Mouse (Mus musculus) cerebellum, adult (tissue): ENCODE data around the gene Ankrd37.

Experiments
- ATAC-seq: cut with Nextera tagmentation; 2 replicates; pipeline ENCODE4 v1.9.2; 2017; ENCODE audit warnings: mild to moderate bottlenecking, moderate library complexity, mixed read lengths; ENCODE audit not compliant: insufficient number of reproducible peaks, low FRiP score, low TSS enrichment

Ankrd37 gene

DNA sequence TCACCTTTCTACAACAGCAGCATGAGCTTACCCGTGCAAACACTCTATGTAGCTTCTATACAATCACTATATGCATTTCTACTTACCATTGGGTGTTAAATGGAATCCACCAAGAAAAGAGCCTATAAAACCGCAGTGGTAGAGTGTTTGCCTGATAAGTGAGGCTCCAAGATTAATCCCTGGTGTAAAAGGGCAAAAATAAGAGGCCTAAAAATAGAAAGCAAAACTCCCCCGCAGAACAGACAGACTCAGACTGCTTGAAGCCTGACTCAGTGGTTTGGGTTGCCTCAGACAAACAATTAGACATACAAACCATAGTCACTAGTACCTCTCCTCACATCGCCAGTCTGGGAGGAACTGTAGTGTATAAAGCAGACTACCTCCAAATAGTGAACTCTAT lies at the start of gene Ankrd37:
TSS of gene Ankrd37 (minus strand) at position 112 of the 400 bp plus-strand sequence.
- no peak for ATAC-seq

DNA sequence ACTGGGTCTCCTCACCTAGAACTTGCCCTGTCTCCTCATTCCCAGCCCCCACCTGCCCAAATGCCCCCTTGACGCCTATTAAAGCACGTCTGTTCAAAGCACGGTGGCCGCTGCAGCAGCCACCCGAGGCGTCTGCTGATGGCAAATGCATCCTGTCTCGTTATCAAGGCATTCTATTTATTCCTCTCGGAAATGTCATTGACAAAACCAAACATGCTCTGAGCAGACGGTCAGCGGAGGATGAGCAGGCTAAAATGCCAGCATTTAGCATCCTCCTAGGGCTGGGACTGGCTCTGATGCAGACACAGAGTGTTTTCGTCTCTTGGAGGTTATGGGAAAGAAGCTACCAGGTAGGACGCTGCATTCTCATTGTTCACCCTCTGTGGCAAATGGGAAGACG lies 34.8 kb upstream of the Ankrd37 start:
- ATAC-seq: no peak

DNA sequence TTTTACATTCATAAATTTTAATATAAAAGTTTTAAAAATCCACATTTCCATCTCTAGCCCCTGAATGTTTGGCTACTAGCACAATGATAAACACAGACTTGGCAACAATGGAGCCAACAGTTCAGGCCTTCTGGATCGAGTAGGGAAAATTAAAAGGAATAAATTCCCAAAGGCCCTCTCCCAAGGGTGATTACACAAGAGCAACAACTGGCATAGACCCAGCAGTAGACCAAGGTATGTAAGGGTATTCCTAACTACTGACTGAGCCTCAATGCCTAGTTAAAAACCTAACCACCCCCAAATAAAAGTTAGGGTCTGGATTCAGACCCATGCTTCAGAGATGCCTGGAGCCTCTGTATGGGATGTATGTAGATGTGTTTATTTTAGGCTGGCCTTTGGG lies 34.2 kb upstream of the Ankrd37 start:
- ATAC-seq: no peak

DNA sequence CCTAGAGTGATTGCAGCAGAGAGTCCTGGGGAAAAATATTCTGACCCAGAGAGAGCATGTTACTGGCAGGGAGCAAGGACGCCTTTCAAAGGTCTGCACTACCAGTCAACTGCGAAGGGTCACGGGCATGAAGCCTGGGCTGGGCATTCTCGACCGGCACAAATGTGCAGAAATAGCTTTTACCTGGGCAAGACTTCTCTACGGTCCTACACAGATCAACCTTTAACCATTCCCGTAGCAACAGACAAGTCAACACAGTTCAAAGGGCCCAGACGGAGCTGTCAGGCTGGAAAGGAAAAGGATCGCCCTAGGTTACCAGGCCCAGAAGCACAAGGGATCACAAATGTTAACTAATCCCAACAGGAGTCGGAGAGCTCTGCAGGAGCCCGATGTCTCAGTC lies 30.7 kb upstream of the Ankrd37 start:
- no peak for ATAC-seq

DNA sequence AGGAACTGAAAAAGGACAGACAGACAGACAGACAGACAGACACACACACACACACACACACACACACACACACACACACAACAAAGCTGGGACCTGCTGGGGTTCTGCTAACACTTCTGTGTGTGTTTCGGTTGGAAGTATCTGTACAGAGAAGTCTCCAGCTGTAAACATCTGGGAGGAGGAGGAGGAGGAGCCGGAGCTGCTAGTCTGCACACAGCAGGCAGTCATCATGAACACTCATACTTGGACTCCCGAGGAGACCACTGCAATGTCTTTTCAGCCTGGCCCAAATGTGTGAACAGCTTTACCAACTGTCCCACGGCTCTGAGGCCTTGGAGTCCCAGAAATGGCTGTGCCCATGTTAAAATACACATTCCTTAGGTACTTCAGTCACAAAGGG lies 18.9 kb upstream of the Ankrd37 start:
- no peak for ATAC-seq

DNA sequence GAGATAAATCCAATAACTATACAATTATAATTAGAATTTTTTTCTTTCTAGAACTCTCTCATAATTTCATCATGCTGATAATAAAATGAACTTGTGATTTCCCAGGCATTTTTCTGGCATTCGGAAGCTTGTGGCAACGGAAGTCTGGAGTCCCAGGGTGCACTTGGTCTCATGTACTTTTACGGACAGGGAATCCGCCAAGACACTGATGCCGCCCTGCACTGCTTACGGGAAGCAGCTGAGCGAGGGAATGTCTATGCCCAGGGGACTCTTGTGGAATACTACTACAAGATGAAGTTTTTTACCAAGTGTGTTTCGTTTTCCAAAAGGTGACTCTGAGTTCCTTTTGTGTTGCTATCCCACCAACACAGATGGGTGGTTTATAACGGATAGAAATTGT lies 17.3 kb upstream of the Ankrd37 start:
- ATAC-seq: no peak

DNA sequence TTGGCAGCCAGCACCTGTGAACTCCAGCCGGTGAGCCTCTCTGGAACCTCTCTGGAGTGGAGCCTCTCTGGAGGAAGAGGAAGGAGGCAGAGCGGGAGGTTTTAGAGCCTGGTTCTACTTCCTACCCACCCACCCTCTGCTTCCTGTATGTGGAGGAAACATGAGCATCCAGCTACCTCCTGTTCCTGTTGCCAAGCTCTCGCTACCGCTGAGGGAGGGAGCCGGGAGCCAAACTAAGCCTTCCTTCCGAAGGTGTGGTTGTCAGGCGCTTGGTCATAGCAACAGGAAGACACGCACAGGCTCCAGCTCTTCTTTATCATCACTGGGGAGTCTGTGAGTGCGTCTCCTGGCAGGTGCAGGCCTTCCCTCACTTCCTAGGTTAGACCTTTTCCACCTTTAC lies 16.7 kb upstream of the Ankrd37 start:
- no peak for ATAC-seq

DNA sequence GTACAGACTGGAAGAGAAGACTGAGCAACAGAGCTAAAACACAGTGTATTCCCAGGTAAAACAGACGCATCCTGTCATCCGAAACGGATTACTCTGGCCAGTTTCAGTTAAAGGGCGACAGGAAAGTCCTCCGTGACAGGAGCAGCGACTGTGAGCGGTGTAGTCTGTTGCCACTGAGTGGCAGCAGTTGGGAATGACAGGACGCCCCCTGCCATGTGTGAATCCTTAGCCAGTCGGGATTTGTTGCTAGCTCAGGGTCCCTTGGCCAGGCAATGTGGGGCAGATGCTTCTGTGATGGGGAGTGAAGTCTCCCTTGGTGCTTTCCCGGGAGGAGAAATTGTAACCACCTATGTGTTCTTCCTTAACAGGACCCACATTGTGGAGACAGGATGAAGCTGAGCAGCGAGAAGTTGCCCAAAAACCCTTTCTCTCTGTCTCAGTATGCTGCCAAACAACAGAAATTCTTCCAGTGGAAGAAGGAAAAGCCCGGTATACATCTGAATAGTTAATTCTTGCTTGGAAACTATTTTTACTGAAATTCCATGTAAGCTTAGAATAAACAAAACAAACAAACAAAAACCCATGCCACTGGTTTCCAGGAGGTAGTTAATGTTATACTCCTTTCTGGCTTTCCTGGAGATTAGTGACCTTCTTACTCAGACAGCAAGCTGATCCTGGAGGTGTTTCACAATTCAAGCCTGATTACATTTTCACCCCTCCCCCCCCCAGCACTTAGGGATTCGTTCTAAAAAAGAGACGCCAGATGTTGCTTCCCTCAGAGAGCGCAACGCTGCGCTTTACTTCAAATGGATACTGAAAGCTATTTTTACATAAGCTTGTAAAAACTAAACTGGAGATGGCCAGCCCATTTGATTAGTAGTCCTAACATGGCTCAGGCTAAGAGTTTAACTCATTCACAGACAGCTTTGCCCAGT lies 5.5 kb upstream of the Ankrd37 start:
- ATAC-seq: peak; percentile 88

DNA sequence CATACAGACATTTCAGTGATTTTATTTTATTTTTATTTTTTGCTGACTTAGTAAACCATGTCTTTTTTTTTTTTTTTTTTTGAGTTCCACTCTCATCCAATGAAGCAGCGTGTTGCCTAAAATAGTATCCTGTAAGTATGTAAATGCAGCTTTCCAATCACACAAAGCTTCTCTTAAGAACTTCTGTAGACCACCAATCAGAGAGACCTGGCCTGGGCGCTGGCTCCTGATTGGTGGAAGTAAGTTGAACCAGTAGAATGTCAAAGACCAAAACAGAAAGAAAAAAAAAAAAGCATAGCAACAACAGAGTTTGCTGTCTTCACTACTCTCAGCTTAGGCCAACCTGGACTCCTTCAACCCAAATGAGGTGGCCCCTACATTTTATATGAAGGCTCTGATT lies 4.8 kb upstream of the Ankrd37 start:
- 0 out of 2 replicates have a peak, but pooled peaks have one; percentile 20 for ATAC-seq

DNA sequence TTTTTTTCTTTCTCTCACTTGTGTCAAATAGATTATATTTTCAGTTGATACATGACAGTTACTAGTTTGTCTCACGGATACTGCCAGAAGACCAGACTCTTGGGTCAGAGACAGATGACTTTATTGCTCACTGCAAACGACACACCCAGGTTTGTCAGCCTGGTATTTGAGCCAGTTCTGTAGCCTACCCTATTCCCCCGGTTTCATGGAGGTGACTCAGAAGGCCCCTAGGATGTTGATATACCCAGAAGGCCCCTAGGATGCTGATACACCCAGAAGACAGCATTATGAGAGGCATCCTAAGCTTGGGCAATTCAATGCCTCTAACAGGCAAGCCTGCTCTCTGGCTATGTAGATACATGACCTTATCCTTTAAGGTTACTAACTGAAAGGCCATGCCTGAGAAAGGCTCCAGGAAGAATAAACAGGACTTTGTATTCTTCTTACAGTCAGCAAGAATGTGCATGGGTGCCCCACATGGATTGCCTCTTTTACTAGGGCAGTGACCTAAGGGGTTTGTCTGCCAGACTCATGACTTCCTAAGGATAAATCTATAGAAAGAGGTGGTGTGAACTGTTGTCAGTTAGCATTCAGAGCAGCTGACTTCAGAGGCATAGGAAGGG lies 1.7 kb upstream of the Ankrd37 start:
- ATAC-seq: no peak

DNA sequence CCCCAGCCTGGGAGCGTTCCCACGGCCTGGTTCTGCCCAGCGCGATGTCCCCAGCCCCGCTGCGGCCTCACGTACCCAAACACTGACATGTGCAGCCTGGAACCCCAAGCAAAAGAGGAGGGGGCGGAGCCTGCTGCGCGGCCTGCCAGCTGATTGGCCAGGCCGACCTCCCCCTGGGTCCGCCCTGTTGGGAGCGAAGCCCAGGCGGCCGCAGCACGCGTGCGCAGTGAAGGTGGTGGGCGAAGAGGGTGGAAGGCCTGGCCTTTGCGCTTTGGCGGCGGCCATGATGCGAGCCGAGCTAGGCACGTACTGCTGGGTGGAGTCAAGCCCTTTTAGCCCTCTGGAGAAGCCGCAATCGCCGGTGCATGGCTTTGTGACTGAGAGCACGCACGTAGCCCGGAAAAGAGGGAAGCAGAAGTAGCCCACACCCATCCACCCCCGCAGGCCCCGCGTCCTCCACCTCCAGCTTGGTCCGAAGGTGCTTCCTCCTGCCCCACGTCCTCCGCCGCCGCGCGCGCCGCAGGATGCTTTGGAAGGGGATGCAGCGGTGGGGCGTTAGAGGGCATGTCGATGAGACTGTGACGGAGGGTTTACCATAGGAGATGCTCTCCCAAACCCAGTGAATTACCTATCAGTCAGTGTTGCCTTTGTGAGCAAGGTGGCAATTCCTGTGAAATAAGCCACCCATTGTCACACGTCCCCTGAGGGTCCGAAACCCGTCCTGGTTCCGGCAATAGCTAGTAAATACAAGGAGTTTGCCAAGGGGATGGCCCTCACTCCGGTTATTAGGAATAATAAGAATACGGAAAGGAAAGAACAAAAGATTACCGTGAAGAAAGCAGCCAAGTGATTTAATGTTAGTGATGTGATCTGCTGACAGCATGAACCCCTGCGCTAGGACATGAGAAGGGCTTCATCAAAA lies 5.5 kb downstream of the Ankrd37 start:
- peak; percentile 94 for ATAC-seq

DNA sequence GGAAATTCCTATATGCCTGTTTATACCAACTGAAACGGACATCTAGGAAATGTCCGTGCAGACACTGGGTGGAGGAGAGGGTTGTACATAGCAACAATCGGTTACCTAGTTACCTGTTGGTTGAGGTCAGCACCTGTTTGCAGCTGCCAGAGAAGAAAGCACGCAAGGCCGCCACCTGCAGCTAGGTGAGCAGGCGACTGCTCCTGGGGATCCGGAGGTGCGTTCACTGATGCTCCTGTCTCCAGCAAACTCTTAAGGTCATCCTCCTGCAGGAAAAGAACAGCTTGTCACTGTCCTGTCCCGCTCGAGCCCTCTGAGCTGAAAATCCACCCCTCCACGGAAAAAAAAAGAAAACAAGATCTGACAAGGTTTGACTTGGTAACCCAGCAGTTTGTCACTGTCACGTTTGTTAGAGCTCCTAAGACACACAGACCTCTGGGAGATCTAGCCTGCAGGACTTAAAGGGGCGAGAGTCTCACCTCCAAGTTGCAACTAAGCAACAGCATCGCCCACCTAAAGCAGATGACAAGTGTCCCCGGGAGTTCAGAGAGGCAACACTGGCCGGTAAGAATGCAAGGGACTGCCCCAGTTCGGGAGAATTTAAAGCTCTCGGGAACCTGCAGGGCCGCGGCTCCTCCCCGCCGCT lies 6.2 kb downstream of the Ankrd37 start, which contains the start of gene Lrp2bp:
TSS of gene Lrp2bp (plus strand) at position 166 of the 646 bp plus-strand sequence.
- ATAC-seq: peak; percentile 29

DNA sequence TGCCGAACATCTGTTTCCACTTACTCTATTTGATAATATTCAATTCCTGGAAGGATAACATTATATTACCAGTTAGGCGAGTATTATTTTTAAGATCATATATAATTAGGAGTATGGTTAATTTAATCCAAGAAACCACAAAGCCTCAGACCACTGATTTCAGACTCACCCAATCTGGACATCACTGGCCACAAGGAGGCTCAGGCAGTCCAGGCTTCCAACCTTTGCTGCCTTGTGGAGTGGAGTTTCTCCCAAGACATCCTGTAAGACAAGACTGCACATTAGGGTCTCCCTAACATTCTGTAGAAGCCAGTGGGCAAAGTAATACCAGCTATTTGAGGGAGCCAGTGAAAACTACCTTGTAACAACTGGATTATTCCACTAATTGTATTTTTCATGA lies 7.3 kb downstream of the Ankrd37 start:
- ATAC-seq: no peak

DNA sequence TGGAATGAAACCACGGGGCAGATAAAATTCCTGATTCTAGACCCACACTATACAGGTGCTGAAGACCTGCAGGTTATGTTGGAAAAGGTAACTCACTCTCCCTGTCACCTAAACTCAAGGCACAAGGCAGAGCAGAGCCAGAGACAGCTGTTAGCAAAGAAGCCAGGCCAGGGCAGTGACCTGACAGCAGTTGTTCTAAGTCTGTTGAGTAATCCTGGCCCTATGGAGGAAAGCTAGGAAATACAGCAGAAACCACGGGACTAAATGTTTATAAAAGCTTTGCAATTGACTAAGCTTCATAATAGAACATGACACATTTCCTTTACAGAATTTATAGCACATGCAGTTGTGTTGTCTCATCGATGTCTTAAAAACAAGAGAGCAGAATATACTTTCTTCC lies 9.9 kb downstream of the Ankrd37 start:
- no peak for ATAC-seq

DNA sequence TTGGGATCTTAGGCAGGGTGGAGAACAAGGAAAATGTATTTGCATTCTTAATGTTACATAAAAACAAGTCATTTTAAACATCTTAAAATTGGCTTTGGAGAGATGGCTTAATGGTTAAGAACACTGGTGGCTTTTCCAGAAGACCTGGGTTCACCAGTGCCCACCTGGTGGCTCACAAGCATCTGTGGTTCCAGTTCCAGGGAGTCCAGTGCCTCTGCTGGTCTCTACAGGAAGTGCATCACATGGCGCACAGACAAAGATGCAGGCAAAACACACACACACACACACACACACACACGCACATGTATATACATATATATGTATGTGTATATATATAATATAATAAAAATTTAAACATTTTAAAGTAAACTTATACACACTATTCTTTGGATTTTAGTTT lies 11.4 kb downstream of the Ankrd37 start:
- ATAC-seq: no peak

DNA sequence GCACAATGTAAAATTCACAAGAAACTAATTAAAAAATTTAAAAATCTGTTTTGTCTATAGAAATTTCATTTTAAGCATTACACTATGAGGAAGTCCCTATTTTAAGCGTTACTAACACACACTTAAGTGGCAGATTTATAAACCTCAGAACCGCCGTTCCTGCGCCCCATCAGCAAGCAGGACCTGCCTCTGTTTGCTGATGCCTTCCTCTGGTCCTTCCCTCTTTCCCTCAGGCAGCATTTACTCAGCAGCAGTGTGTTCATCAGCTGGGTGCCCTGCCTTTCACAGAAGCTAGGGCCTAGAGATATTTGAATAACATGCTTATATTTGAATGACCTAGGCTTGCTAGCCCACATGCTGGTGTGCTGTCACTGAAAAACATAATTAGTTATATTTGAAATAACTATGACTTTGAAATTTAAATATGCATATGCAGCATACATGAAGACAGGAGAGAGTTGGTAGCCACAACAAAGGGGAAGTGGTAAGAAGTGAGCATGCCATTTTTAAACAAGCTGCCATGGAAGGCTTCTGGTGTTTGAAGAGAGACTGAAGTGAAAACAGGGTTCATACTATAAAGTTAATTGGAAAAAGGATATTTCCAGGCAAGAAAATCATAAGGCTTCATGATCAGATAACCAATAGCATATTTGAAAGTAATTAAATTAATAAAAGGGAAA lies 14.7 kb downstream of the Ankrd37 start:
- no peak for ATAC-seq

DNA sequence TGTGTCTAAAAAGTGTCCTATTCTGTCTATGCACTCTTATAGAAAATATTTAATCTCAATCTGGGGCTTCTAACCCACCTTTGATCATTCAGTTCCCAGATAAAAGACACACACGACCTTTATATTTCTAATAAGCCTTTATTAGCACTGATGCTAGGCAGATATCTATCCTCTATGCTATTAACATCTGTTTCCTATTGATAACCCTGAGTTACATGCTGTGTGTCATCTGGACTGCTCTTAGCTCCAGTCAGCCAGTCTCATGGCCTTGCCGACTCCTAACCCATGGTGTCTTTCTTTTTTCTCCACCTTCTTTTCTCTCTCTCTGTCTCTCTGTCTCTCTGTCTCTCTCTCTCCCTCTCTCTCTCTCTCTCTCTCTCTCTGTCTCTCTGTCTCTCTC lies 17.3 kb downstream of the Ankrd37 start:
- no peak for ATAC-seq

DNA sequence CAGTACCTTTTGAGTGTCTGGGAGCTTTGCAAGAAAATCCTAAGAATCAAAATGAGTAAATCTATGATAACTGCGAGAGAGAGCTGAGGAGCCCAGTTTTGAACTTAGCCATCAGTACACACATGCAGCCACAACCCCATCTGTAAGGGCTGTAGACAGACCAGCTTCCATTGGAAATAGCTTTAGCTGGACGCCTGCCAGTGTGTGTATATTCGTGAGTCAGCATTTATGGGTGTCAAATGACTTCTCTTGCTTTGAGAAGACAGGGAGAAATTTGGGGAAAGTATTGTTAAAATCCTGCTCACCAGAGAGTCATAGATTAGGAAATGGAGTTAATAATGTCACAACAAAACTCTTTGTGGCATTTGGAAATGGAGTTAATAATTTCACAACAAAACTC lies 18.8 kb downstream of the Ankrd37 start:
- no peak for ATAC-seq

DNA sequence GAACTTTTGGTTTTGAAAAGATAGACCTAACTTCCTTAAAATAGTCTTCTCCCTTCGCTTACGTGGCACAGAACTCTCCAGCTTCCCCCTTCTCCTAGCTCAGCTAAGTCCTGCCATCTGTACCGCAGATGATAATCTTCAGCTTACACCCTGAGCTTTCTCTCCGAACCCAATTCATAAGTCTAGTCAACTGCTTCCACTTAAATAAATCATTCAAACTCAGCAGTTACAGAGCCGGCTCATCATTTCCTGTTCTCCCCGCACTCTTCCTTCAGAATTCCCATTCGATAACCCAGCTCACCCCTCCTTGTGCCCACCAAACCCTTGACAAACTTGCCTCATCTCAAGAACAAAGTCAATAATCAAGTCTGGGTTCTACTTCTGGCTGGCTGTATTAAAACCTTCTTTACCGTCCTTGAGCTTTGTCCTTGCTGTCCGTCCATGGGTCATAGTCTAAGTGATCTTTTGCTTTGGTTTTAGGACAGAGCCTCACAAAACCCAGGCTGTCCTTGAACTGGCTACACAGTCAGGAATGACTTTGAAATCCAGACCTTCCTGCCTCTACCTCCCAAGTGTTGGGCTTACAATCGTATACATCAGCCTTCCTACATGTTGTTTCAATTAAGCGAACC lies 29.6 kb downstream of the Ankrd37 start:
- ATAC-seq: peak; percentile 13; the same call in 1 of the 2 replicates
